Mouse (Mus musculus) limb, embryonic 12.5 days (tissue): ENCODE results near the gene Lrrc74a. TPM values are rescaled to one million over a fixed set of nuclear protein-coding genes. Genes with fewer than 3 reads are reported as not detected.
A peak's percentile ranks its signal among the peaks of the same experiment; 100 is the strongest.

ENCODE experiments used
- ATAC-seq: fragments of 200-750 bp; cut with Nextera tagmentation; 2 replicates; pipeline ENCODE4 v1.8.0; 2017; ENCODE audit warnings: low read depth, moderate TSS enrichment; ENCODE audit not compliant: insufficient number of reproducible peaks, insufficient read depth, low FRiP score, low TSS enrichment
- H3K27ac ChIP-seq: fragments of 300-500 bp; sonication (generic); 2 replicates; pipeline ENCODE4 v1.5.1; 2016; ENCODE audit warnings: mild to moderate bottlenecking, moderate library complexity
- H3K27me3 ChIP-seq: fragments of 300-500 bp; sonication (generic); 2 replicates; pipeline ENCODE4 v1.6.1; 2016; ENCODE audit warnings: mild to moderate bottlenecking, moderate library complexity
- H3K36me3 ChIP-seq: fragments of 300-500 bp; sonication (generic); 2 replicates; pipeline ENCODE4 v1.6.1; 2016; ENCODE audit warnings: mild to moderate bottlenecking, moderate library complexity
- H3K4me1 ChIP-seq: fragments of 300-500 bp; sonication (generic); replicated peaks from 2 replicates; pipeline ENCODE4 v1.6.1; 2016
- H3K4me2 ChIP-seq: fragments of 300-500 bp; sonication (generic); 2 replicates; pipeline ENCODE4 v1.6.1; 2016; ENCODE audit warnings: mild to moderate bottlenecking, moderate library complexity
- H3K4me3 ChIP-seq: fragments of 300-500 bp; sonication (generic); replicated peaks from 2 replicates; pipeline ENCODE4 v1.5.1; 2016; ENCODE audit warnings: mild to moderate bottlenecking
- H3K9ac ChIP-seq: fragments of 300-500 bp; sonication (generic); replicated peaks from 2 replicates; pipeline ENCODE4 v1.6.1; 2016; ENCODE audit warnings: mild to moderate bottlenecking, moderate library complexity
- H3K9me3 ChIP-seq: fragments of 300-500 bp; sonication (generic); 2 replicates; pipeline ENCODE4 v1.6.1; 2016; ENCODE audit warnings: mild to moderate bottlenecking, moderate library complexity
- WGBS: fragments of 180-500 bp; shearing (Covaris S2); methylation state at CpG from one replicate; pipeline ENCODE4 v1.1.7; 2016; 5-methylcytosine and 5-hydroxymethylcytosine counted together
- polyA plus RNA-seq: library from polyadenylated mRNA; unstranded; fragments of >200 nt; fragmentation: Nextera tagmentation; extraction: Ambion mirVana; gene quantifications from 2 replicates; pipeline ENCODE4 v1.2.1, GENCODE M21; 2016

The Lrrc74a gene
- polyA plus RNA-seq, 1 experiment from 2014 or later: not detected

GRCm38 (mm10) chr12:86697996-86698395 is 36.2 kb upstream of the Lrrc74a start:
- Histone ChIP-seq H3K27ac (no peak overlapping the region), H3K4me1 (peaks cover 9% of the 10 kb centered on the region), H3K4me3 (no peak overlapping the region), H3K36me3 (peaks cover 21% of the 10 kb centered on the region), H3K4me2 (no peak overlapping the region), H3K27me3 (no peaks in the 10 kb centered on the region), H3K9me3 (peaks cover 6% of the 10 kb centered on the region; the same call in 1 of the 2 replicates), H3K9ac (no peak overlapping the region)
- 79% methylated on average over 2 of the region's 2 CpGs for WGBS
- ATAC-seq: no peak

GRCm38 (mm10) chr12:86698537-86698936 is 35.6 kb upstream of the Lrrc74a start:
- Histone ChIP-seq H3K4me2 (no peak overlapping the region), H3K4me1 (peaks cover 9% of the 10 kb centered on the region), H3K9ac (no peak overlapping the region), H3K27ac (no peak overlapping the region), H3K9me3 (peaks cover 6% of the 10 kb centered on the region; the same call in 1 of the 2 replicates), H3K36me3 (peaks cover 27% of the 10 kb centered on the region), H3K27me3 (no peaks in the 10 kb centered on the region), H3K4me3 (no peak overlapping the region)
- ATAC-seq: no peak

- Histone ChIP-seq H3K4me2 (0 out of 2 replicates have a peak overlapping the region, but pooled peaks have one; percentile 6), H3K27ac (no peak overlapping the region), H3K27me3 (no peaks in the 10 kb centered on the region), H3K4me3 (no peak overlapping the region), H3K9me3 (peaks cover 6% of the 10 kb centered on the region; the same call in 1 of the 2 replicates), H3K9ac (no peak overlapping the region), H3K36me3 (peaks cover 25% of the 10 kb centered on the region; the same call in 1 of the 2 replicates), H3K4me1 (peaks cover 9% of the 10 kb centered on the region)
- no peak for ATAC-seq
- WGBS: 35% methylated on average over 19 of the region's 19 CpGs
Measured at GRCm38 (mm10) chr12:86699965-86700926, 33.9 kb upstream of the Lrrc74a start.

GRCm38 (mm10) chr12:86700927-86701310 is 33.2 kb upstream of the Lrrc74a start:
- Histone ChIP-seq H3K27ac (no peak overlapping the region), H3K4me2 (no peak overlapping the region), H3K27me3 (no peaks in the 10 kb centered on the region), H3K9me3 (peaks cover 6% of the 10 kb centered on the region; the same call in 1 of the 2 replicates), H3K36me3 (peaks cover 25% of the 10 kb centered on the region; the same call in 1 of the 2 replicates), H3K9ac (no peak overlapping the region), H3K4me3 (no peak overlapping the region), H3K4me1 (peaks cover 9% of the 10 kb centered on the region)
- ATAC-seq: no peak
- WGBS: 71% methylated on average over 4 of the region's 4 CpGs

- peaks cover 9% of the 10 kb centered on the region for H3K4me1 ChIP-seq
- peaks cover 22% of the 10 kb centered on the region; the same call in 1 of the 2 replicates for H3K36me3 ChIP-seq
- no peak overlapping the region for H3K4me3 ChIP-seq
- no peak for ATAC-seq
- no peak overlapping the region for H3K9ac ChIP-seq
- H3K27ac ChIP-seq: no peak overlapping the region
- no peak overlapping the region for H3K4me2 ChIP-seq
- no peaks in the 10 kb centered on the region for H3K27me3 ChIP-seq
- WGBS: 87% methylated on average over 4 of the region's 4 CpGs
- peaks cover 6% of the 10 kb centered on the region; the same call in 1 of the 2 replicates for H3K9me3 ChIP-seq
Measured at GRCm38 (mm10) chr12:86701491-86701890, 32.7 kb upstream of the Lrrc74a start.

GRCm38 (mm10) chr12:86702690-86703089 is 31.5 kb upstream of the Lrrc74a start:
- 88% methylated on average over 3 of the region's 3 CpGs for WGBS
- H3K4me3 ChIP-seq: no peak overlapping the region
- H3K36me3 ChIP-seq: peaks cover 22% of the 10 kb centered on the region; the same call in 1 of the 2 replicates
- no peak overlapping the region for H3K9ac ChIP-seq
- no peak overlapping the region for H3K4me2 ChIP-seq
- ATAC-seq: no peak
- H3K27me3 ChIP-seq: no peaks in the 10 kb centered on the region
- no peak overlapping the region for H3K27ac ChIP-seq
- peaks cover 9% of the 10 kb centered on the region for H3K4me1 ChIP-seq
- H3K9me3 ChIP-seq: no peaks in the 10 kb centered on the region

- Histone ChIP-seq H3K9ac (no peak overlapping the region), H3K9me3 (no peaks in the 10 kb centered on the region), H3K27ac (no peak overlapping the region), H3K4me2 (no peak overlapping the region), H3K4me1 (no peaks in the 10 kb centered on the region), H3K36me3 (peaks cover 22% of the 10 kb centered on the region; the same call in 1 of the 2 replicates), H3K4me3 (no peak overlapping the region), H3K27me3 (no peaks in the 10 kb centered on the region)
- no peak for ATAC-seq
- whole genome bisulfite sequencing: 80% methylated on average over 5 of the region's 5 CpGs
Measured at GRCm38 (mm10) chr12:86705843-86706242, 28.3 kb upstream of the Lrrc74a start.

GRCm38 (mm10) chr12:86714026-86714425 is 20.1 kb upstream of the Lrrc74a start:
- H3K4me2 ChIP-seq: no peak overlapping the region
- H3K4me1 ChIP-seq: 0 out of 2 replicates have a peak, but pooled peaks cover 2% of the 10 kb centered on the region
- H3K36me3 ChIP-seq: peaks cover 5% of the 10 kb centered on the region; the same call in 1 of the 2 replicates
- ATAC-seq: no peak
- no peak overlapping the region for H3K9ac ChIP-seq
- H3K4me3 ChIP-seq: no peak overlapping the region
- H3K27me3 ChIP-seq: no peaks in the 10 kb centered on the region
- H3K27ac ChIP-seq: no peak overlapping the region
- no peaks in the 10 kb centered on the region for H3K9me3 ChIP-seq
- 76% methylated on average over 5 of the region's 5 CpGs for WGBS

- WGBS: 55% methylated on average over 5 of the region's 5 CpGs
- ATAC-seq: no peak
- H3K4me1 ChIP-seq: peaks cover 9% of the 10 kb centered on the region
Measured at GRCm38 (mm10) chr12:86715401-86715800, 18.8 kb upstream of the Lrrc74a start.

GRCm38 (mm10) chr12:86716962-86717361 is 17.2 kb upstream of the Lrrc74a start:
- no peak for ATAC-seq
- peaks cover 15% of the 10 kb centered on the region for H3K4me1 ChIP-seq
- WGBS: 91% methylated on average over 11 of the region's 11 CpGs
- H3K9ac ChIP-seq: no peak overlapping the region
- no peak overlapping the region for H3K4me3 ChIP-seq
- H3K9me3 ChIP-seq: no peaks in the 10 kb centered on the region
- H3K36me3 ChIP-seq: peaks cover 5% of the 10 kb centered on the region; the same call in 1 of the 2 replicates
- no peak overlapping the region for H3K4me2 ChIP-seq
- no peak overlapping the region for H3K27ac ChIP-seq
- H3K27me3 ChIP-seq: no peaks in the 10 kb centered on the region

More at GRCm38 (mm10) chr12:86715401-86715800, 18.8 kb upstream of the Lrrc74a start:
- H3K27ac ChIP-seq: no peak overlapping the region
- no peaks in the 10 kb centered on the region for H3K27me3 ChIP-seq
- peaks cover 5% of the 10 kb centered on the region; the same call in 1 of the 2 replicates for H3K36me3 ChIP-seq
- H3K4me2 ChIP-seq: no peak overlapping the region
- H3K4me3 ChIP-seq: no peak overlapping the region
- no peaks in the 10 kb centered on the region for H3K9me3 ChIP-seq
- H3K9ac ChIP-seq: no peak overlapping the region

GRCm38 (mm10) chr12:86719961-86720639 is 14.1 kb upstream of the Lrrc74a start:
- 76% methylated on average over 18 of the region's 18 CpGs for WGBS
- Histone ChIP-seq H3K9ac (no peak overlapping the region), H3K4me2 (no peak overlapping the region), H3K27me3 (no peaks in the 10 kb centered on the region), H3K4me3 (no peak overlapping the region), H3K9me3 (no peaks in the 10 kb centered on the region), H3K36me3 (peaks cover 11% of the 10 kb centered on the region; the same call in 1 of the 2 replicates), H3K4me1 (peaks cover 24% of the 10 kb centered on the region), H3K27ac (peak overlapping the region; percentile 75)
- ATAC-seq: no peak; the same call in 1 of the 2 replicates
